Mouse (Mus musculus) embryonic fibroblast, embryonic 13.5 days (primary cell): Measurements from ENCODE around the gene Gfpt2.

Experiments
- CTCF ChIP-seq: IDR thresholded peaks from 2 replicates; pipeline ENCODE4 v1.5.1; 2011; ENCODE audit warnings: mild to moderate bottlenecking, control low read depth, low read length, moderate library complexity, borderline replicate concordance; ENCODE audit not compliant: insufficient read depth
- POLR2A ChIP-seq: IDR thresholded peaks from 2 replicates; pipeline ENCODE4 v1.6.1; 2011; ENCODE audit warnings: low read depth, mild to moderate bottlenecking, control low read depth, low read length, moderate library complexity

DNA sequence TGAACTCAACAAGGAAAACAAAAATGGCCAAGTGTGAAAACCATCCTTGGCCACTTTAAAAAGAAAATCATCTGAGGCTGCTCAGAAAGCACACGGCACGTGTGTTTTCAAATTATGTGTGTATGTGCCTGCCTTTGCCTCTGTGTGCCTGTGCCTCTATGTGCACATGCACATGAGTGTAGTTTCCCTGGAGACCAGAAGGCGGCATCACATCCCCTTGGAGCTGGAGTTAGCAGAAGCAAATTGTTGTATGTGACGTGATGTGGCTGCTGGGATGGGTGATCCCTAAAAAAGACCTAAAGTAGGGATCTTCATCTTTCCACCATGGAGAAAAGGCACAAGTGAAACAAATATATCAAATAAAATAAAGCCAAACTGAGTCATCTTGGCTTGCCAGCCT, 9.8 kb downstream of the Gfpt2 start:
- TF ChIP-seq CTCF: no peak
- TF ChIP-seq POLR2A: no peak
